Comparison of ENCODE assay signal across 8 mouse cellular contexts in genomic region chrX:17544860-17545492, GRCm38 (mm10). TPM values are rescaled to one million over a fixed set of nuclear protein-coding genes. Genes with fewer than 3 reads are reported as not detected.
DNase-seq lines count a peak whose midpoint lies in the region; ATAC-seq and TF ChIP-seq lines count a peak whose summit lies in the region.
"Had no signal": no experiment of that assay in that cellular context is flagged by ENCODE, and none has a peak within 500 bp of the region (broad histone marks: within the 10 kb centered on the region; RNA-seq: fewer than 3 reads in every experiment).

No protein-coding gene starts in this region.

- peaks cover 6% of the 10 kb centered on the region; the same call in 1 of the 2 replicates for H3K4me1 ChIP-seq in limb, embryonic 13.5 days
- H3K4me1 ChIP-seq in limb, embryonic 10.5 days, result no peaks in the 10 kb centered on the region
- H3K4me1 ChIP-seq in cerebellum, adult 2 months (ENCODE audit: control insufficient read depth, insufficient read depth, low read length), result no peaks in the 10 kb centered on the region; the same call in none of the 2 replicates

- no peak overlapping the region for H3K9ac ChIP-seq in limb, embryonic 13.5 days

- no peaks in the 10 kb centered on the region for H3K9me3 ChIP-seq in limb, embryonic 13.5 days
- H3K9me3 ChIP-seq in limb, embryonic 10.5 days (replicated peaks), result no peaks in the 10 kb centered on the region

- peak; percentile 48; the same call in 1 of the 2 replicates for ATAC-seq in limb, embryonic 13.5 days (ENCODE audit: low FRiP score, low read depth)

- H3K27ac ChIP-seq in limb, embryonic 13.5 days, result no peak overlapping the region
- no peak overlapping the region for H3K27ac ChIP-seq in limb, embryonic 10.5 days
- H3K27ac ChIP-seq in cerebellum, adult 2 months (ENCODE audit: insufficient read depth, low read length), result no peak overlapping the region; the same call in 1 of the 2 replicates

- TF ChIP-seq CTCF in cerebellum, adult 2 months (IDR thresholded peaks at IDR 0.05; ENCODE audit: borderline replicate concordance, insufficient read depth, low read depth, low read length), result no peak

- peak; percentile 20 for DNase-seq in gastrocnemius, adult 18-20 months (ENCODE audit: low spot score)
- no peak for DNase-seq in gastrocnemius, adult 8-10 months (ENCODE audit: low spot score in 2 of 2)
- DNase-seq in limb, embryonic 10.5 days (ENCODE audit: low spot score), result no peak
- DNase-seq in cerebellum, adult 2 months, result peak; percentile 27 to 45
- DNase-seq in lung, postnatal 25 days (ENCODE audit: low spot score), result peak; percentile 30
- DNase-seq in embryo, embryonic 9.5 days (ENCODE audit: extremely low spot score), result no peak
- DNase-seq: kidney, postnatal 4 days had no signal

- H3K4me3 ChIP-seq in limb, embryonic 13.5 days, result no peak overlapping the region
- H3K4me3 ChIP-seq in limb, embryonic 10.5 days, result no peak overlapping the region
- no peak overlapping the region for H3K4me3 ChIP-seq in cerebellum, adult 2 months (replicated peaks; ENCODE audit: insufficient read depth, low read depth, low read length)

- no peak for TF ChIP-seq POLR2A in cerebellum, adult 2 months (IDR thresholded peaks at IDR 0.05; ENCODE audit: borderline replicate concordance, insufficient read depth, low read length)

- H3K4me2 ChIP-seq in limb, embryonic 13.5 days (replicated peaks), result no peak overlapping the region

- H3K36me3 ChIP-seq in limb, embryonic 13.5 days, result no peaks in the 10 kb centered on the region
- H3K36me3 ChIP-seq in limb, embryonic 10.5 days, result no peaks in the 10 kb centered on the region

- 29% methylated on average over 2 of the region's 2 CpGs for WGBS in limb, embryonic 13.5 days
- 80% methylated on average over 2 of the region's 2 CpGs for WGBS in limb, embryonic 10.5 days
- 14% methylated on average over 2 of the region's 2 CpGs for WGBS in cerebellum, adult 2 months

- no peaks in the 10 kb centered on the region for H3K27me3 ChIP-seq in limb, embryonic 13.5 days
- H3K27me3 ChIP-seq in limb, embryonic 10.5 days (ENCODE audit: low read depth, poor library complexity, severe bottlenecking), result no peaks in the 10 kb centered on the region
- H3K27me3 ChIP-seq in cerebellum, adult 2 months (ENCODE audit: control insufficient read depth, insufficient read depth, low read length), result no peaks in the 10 kb centered on the region

RNA-seq across cellular contexts. Expression of gene Fundc1, which starts 27.1 kb away (rescaled TPM):
- 10 to 100 TPM; 27.6 to 34.6 TPM for total RNA-seq in gastrocnemius, adult 18-20 months (2021)
- total RNA-seq in gastrocnemius, adult 8-10 months (2022), result 10 to 100 TPM; 28.6 to 32.5 (median 30.3) TPM
- 68.9 and 70.7 TPM in 2 replicates for polyA plus RNA-seq in limb, embryonic 13.5 days (2015; fragmentation: Nextera tagmentation; extraction: Ambion mirVana)
- 44.5 and 55.7 TPM in 2 replicates for polyA plus RNA-seq in limb, embryonic 10.5 days (2016; fragmentation: Nextera tagmentation; extraction: Ambion mirVana)
- 62.2 and 66.0 TPM in 2 replicates for polyA plus RNA-seq in cerebellum, adult 2 months (2012; rRNA removed)

Comparison
In these comparisons a context has a peak if more than half of its experiments do, and no peak if none do; other contexts are left out.
1. DNase-seq: peak in gastrocnemius, adult 18-20 months (single experiment), cerebellum, adult 2 months (2 of 2) and lung, postnatal 25 days (single experiment); none in gastrocnemius, adult 8-10 months (0 of 2), limb, embryonic 10.5 days (single experiment) and embryo, embryonic 9.5 days (single experiment).